Mouse (Mus musculus) C2C12 (cell line): ENCODE results near the gene Creld1. TPM values are rescaled to one million over a fixed set of nuclear protein-coding genes. Genes with fewer than 3 reads are reported as not detected.

ENCODE experiments used
- H3K27me3 ChIP-seq: one replicate; pipeline ENCODE4 v1.6.1; 2011; ENCODE audit not compliant: control insufficient read depth, insufficient read depth, insufficient read length
- H3K36me3 ChIP-seq: one replicate; pipeline ENCODE4 v1.6.1; 2011; ENCODE audit not compliant: control insufficient read depth, insufficient read depth
- H3K4me3 ChIP-seq: one replicate; pipeline ENCODE4 v1.5.1; 2011; ENCODE audit warnings: mild to moderate bottlenecking, control low read depth; ENCODE audit not compliant: poor library complexity, insufficient read depth, severe bottlenecking
- H3K79me2 ChIP-seq: one replicate; pipeline ENCODE4 v1.6.1; 2011; ENCODE audit not compliant: control insufficient read depth, insufficient read depth
- H3K79me3 ChIP-seq: one replicate; pipeline ENCODE4 v1.6.1; 2011; ENCODE audit warnings: low read depth, control low read depth
- H3ac ChIP-seq: one replicate; pipeline ENCODE3; 2011; ENCODE audit warnings: low read depth; ENCODE audit not compliant: control insufficient read depth, insufficient read length
- CEBPB ChIP-seq: IDR thresholded peaks from one replicate; pipeline ENCODE4 v1.6.1; 2011; ENCODE audit warnings: low read depth, mild to moderate bottlenecking, control low read depth, moderate library complexity
- CTCF ChIP-seq: IDR thresholded peaks from one replicate; pipeline ENCODE4 v1.5.1; 2011; ENCODE audit not compliant: control insufficient read depth, insufficient read depth, insufficient read length
- FOSL1 ChIP-seq: IDR thresholded peaks from one replicate; pipeline ENCODE4 v1.8.0; 2011; ENCODE audit warnings: mild to moderate bottlenecking, low read length; ENCODE audit not compliant: poor library complexity, insufficient read depth, severe bottlenecking
- MAX ChIP-seq: IDR thresholded peaks from one replicate; pipeline ENCODE4 v1.6.1; 2011; ENCODE audit warnings: mild to moderate bottlenecking, control low read depth
- MYOD1 ChIP-seq: IDR thresholded peaks from one replicate; pipeline ENCODE4 v1.6.1; 2011; ENCODE audit warnings: low read depth; ENCODE audit not compliant: control insufficient read depth, insufficient read length
- MYOG ChIP-seq: IDR thresholded peaks from one replicate; pipeline ENCODE4 v1.6.1; 2011; ENCODE audit not compliant: control insufficient read depth, insufficient read length; ENCODE audit errors: extremely low read depth
- USF1 ChIP-seq: IDR thresholded peaks from one replicate; pipeline ENCODE4 v1.6.1; 2011; ENCODE audit warnings: low read depth, mild to moderate bottlenecking, control low read depth, moderate library complexity
- polyA plus RNA-seq: library from polyadenylated mRNA; unstranded; fragments of >200 nt; fragmentation: generic; extraction: Trizol; gene quantifications from one replicate; pipeline ENCODE4 v1.2.1, GENCODE M21; 2012; ENCODE audit warnings: missing spikeins

Creld1 gene
- polyA plus RNA-seq, 1 experiment, result 16.4 TPM

GRCm38 (mm10) chr6:113458635-113459034 is 24.5 kb upstream of the Creld1 start:
- TF ChIP-seq MYOD1 (no peak), FOSL1 (no peak), USF1 (no peak), MYOG (no peak), MAX (no peak), CEBPB (no peak), CTCF (no peak)
- Histone ChIP-seq H3K4me3 (no peak overlapping the region), H3K36me3 (no peaks in the 10 kb centered on the region), H3ac (no peak overlapping the region), H3K27me3 (peaks cover 44% of the 10 kb centered on the region), H3K79me3 (no peaks in the 10 kb centered on the region), H3K79me2 (no peaks in the 10 kb centered on the region)

- Histone ChIP-seq H3K27me3 (peaks cover 34% of the 10 kb centered on the region), H3K4me3 (no peak overlapping the region), H3K79me3 (no peaks in the 10 kb centered on the region), H3K79me2 (no peaks in the 10 kb centered on the region), H3K36me3 (no peaks in the 10 kb centered on the region), H3ac (no peak overlapping the region)
- TF ChIP-seq USF1 (no peak), CEBPB (no peak), MYOG (no peak), MYOD1 (no peak), CTCF (no peak), FOSL1 (no peak), MAX (no peak)
Observed at GRCm38 (mm10) chr6:113464040-113464439, 19.1 kb upstream of the Creld1 start.

- TF ChIP-seq FOSL1 (no peak), CEBPB (no peak), CTCF (no peak)
- Histone ChIP-seq H3K79me3 (no peaks in the 10 kb centered on the region), H3K36me3 (no peaks in the 10 kb centered on the region), H3ac (no peak overlapping the region), H3K27me3 (peaks cover 23% of the 10 kb centered on the region), H3K79me2 (no peaks in the 10 kb centered on the region), H3K4me3 (no peak overlapping the region)
Observed at GRCm38 (mm10) chr6:113465602-113466001, 17.5 kb upstream of the Creld1 start.

GRCm38 (mm10) chr6:113468512-113468911 is 14.6 kb upstream of the Creld1 start:
- Histone ChIP-seq H3K79me3 (peaks cover 1% of the 10 kb centered on the region), H3K4me3 (no peak overlapping the region), H3K79me2 (no peaks in the 10 kb centered on the region), H3ac (no peak overlapping the region), H3K27me3 (peaks cover 15% of the 10 kb centered on the region), H3K36me3 (no peaks in the 10 kb centered on the region)
- TF ChIP-seq MYOG (no peak), MYOD1 (no peak), FOSL1 (no peak), MAX (no peak), CTCF (no peak)

- Histone ChIP-seq H3K36me3 (no peaks in the 10 kb centered on the region), H3K79me2 (no peaks in the 10 kb centered on the region), H3K4me3 (no peak overlapping the region), H3ac (no peak overlapping the region), H3K27me3 (peaks cover 13% of the 10 kb centered on the region), H3K79me3 (peaks cover 1% of the 10 kb centered on the region)
- no peak for TF ChIP-seq FOSL1
- TF ChIP-seq CTCF, result peak; percentile 81
- no peak for TF ChIP-seq USF1
Observed at GRCm38 (mm10) chr6:113469021-113469420, 14.1 kb upstream of the Creld1 start.

GRCm38 (mm10) chr6:113469432-113469831 is 13.7 kb upstream of the Creld1 start:
- Histone ChIP-seq H3K4me3 (no peak overlapping the region), H3K36me3 (no peaks in the 10 kb centered on the region), H3K79me3 (peaks cover 1% of the 10 kb centered on the region), H3K79me2 (no peaks in the 10 kb centered on the region), H3ac (peak overlapping the region; percentile 9), H3K27me3 (peaks cover 9% of the 10 kb centered on the region)
- TF ChIP-seq MYOD1, result no peak
- TF ChIP-seq USF1, result no peak
- no peak for TF ChIP-seq MAX
- TF ChIP-seq CTCF, result peak; percentile 88
- TF ChIP-seq FOSL1, result no peak
- no peak for TF ChIP-seq CEBPB
- no peak for TF ChIP-seq MYOG
